In genomic region chr11:5525418-5525817, GRCm38 (mm10) we compare ENCODE assay signal across 20 mouse cellular contexts. TPM values are rescaled to one million over a fixed set of nuclear protein-coding genes. Genes with fewer than 3 reads are reported as not detected.
"Had no signal": no experiment of that assay in that cellular context is flagged by ENCODE, and none has a peak within 500 bp of the region (broad histone marks: within the 10 kb centered on the region; RNA-seq: fewer than 3 reads in every experiment).

No protein-coding gene starts in this region.

- H3K9me3 ChIP-seq: midbrain, embryonic 10.5 days; midbrain, embryonic 12.5 days; neural tube, embryonic 12.5 days had no signal

- H3K27me3 ChIP-seq: midbrain, embryonic 12.5 days; neural tube, embryonic 12.5 days had no signal

- H3K4me3 ChIP-seq: midbrain, embryonic 10.5 days; midbrain, embryonic 12.5 days; neural tube, embryonic 12.5 days had no signal

- H3K4me2 ChIP-seq: lung, embryonic 14.5 days; midbrain, embryonic 12.5 days; neural tube, embryonic 12.5 days had no signal

- DNase-seq: lung, adult 18-20 months; lung, embryonic 14.5 days; lung, postnatal 10 days; lung, postnatal 4 days; midbrain, embryonic 14.5 days; right cerebral cortex, postnatal 25 days; right cerebral cortex, postnatal 4 days; spleen, adult 18-20 months; thymus, adult 18-20 months; thymus, postnatal 14 days; thymus, postnatal 36 days had no signal

- H3K9ac ChIP-seq: lung, embryonic 14.5 days; midbrain, embryonic 12.5 days; neural tube, embryonic 12.5 days had no signal

- H3K27ac ChIP-seq: midbrain, embryonic 10.5 days; midbrain, embryonic 12.5 days; neural tube, embryonic 12.5 days had no signal

RNA-seq across cellular contexts. Expression of gene Ankrd36, which starts 44.1 kb away (rescaled TPM):
- total RNA-seq: megakaryocyte, adult 5-6 weeks; neutrophil, adult 5-6 weeks had no signal
- polyA plus RNA-seq: lung, embryonic 14.5 days; midbrain, embryonic 14.5 days; midbrain, embryonic 16.5 days; neural tube, embryonic 12.5 days; neural tube, embryonic 14.5 days; small intestine, adult 2 months; stomach, embryonic 14.5 days had no signal
